16 mouse cellular contexts compared by ENCODE assay signal in genomic region chr17:78388101-78388847, GRCm38 (mm10). TPM values are rescaled to one million over a fixed set of nuclear protein-coding genes. Genes with fewer than 3 reads are reported as not detected.
DNase-seq lines count a peak whose midpoint lies in the region; ATAC-seq lines count a peak whose summit lies in the region.
"Had no signal": no experiment of that assay in that cellular context is flagged by ENCODE, and none has a peak within 500 bp of the region (broad histone marks: within the 10 kb centered on the region; RNA-seq: fewer than 3 reads in every experiment).

No protein-coding gene starts in this region.

- H3K36me3 ChIP-seq in kidney, embryonic 14.5 days (ENCODE audit: control insufficient read depth, insufficient read depth, low read length), result no peaks in the 10 kb centered on the region
- H3K36me3 ChIP-seq in intestine, embryonic 14.5 days (ENCODE audit: control insufficient read depth, insufficient read depth, low read length), result no peaks in the 10 kb centered on the region
- peaks cover 2% of the 10 kb centered on the region; the same call in 1 of the 2 replicates for H3K36me3 ChIP-seq in liver, embryonic 11.5 days (ENCODE audit: control insufficient read depth, insufficient read depth, low read length)
- no peaks in the 10 kb centered on the region for H3K36me3 ChIP-seq in stomach, embryonic 15.5 days
- H3K36me3 ChIP-seq in hindbrain, embryonic 11.5 days (ENCODE audit: control insufficient read depth, insufficient read depth, low read length), result no peaks in the 10 kb centered on the region
- H3K36me3 ChIP-seq: embryonic facial prominence, embryonic 13.5 days; hindbrain, embryonic 12.5 days; lung, embryonic 15.5 days had no signal

- H3K9ac ChIP-seq in kidney, embryonic 14.5 days (ENCODE audit: low read depth, low read length), result no peak overlapping the region
- no peak overlapping the region for H3K9ac ChIP-seq in intestine, embryonic 14.5 days (ENCODE audit: low read length)
- no peak overlapping the region for H3K9ac ChIP-seq in liver, embryonic 11.5 days (ENCODE audit: low read depth, low read length)
- H3K9ac ChIP-seq in stomach, embryonic 15.5 days, result no peak overlapping the region
- H3K9ac ChIP-seq in hindbrain, embryonic 11.5 days (ENCODE audit: low read depth, low read length), result no peak overlapping the region
- H3K9ac ChIP-seq: embryonic facial prominence, embryonic 13.5 days; heart, embryonic 13.5 days; hindbrain, embryonic 12.5 days; lung, embryonic 15.5 days had no signal

- WGBS in kidney, embryonic 14.5 days, result 80% methylated on average over 9 of the region's 9 CpGs
- 77% methylated on average over 9 of the region's 9 CpGs for WGBS in intestine, embryonic 14.5 days
- WGBS in liver, embryonic 11.5 days, result 75% methylated on average over 9 of the region's 9 CpGs
- WGBS in stomach, embryonic 15.5 days, result 65% methylated on average over 9 of the region's 9 CpGs
- WGBS in hindbrain, embryonic 11.5 days, result 87% methylated on average over 9 of the region's 9 CpGs

- H3K9me3 ChIP-seq in kidney, embryonic 14.5 days (ENCODE audit: control insufficient read depth, low read length), result no peaks in the 10 kb centered on the region
- H3K9me3 ChIP-seq in intestine, embryonic 14.5 days (ENCODE audit: control insufficient read depth, low read length), result no peaks in the 10 kb centered on the region
- H3K9me3 ChIP-seq in liver, embryonic 11.5 days (ENCODE audit: control insufficient read depth, low read length), result no peaks in the 10 kb centered on the region
- H3K9me3 ChIP-seq in stomach, embryonic 15.5 days, result no peaks in the 10 kb centered on the region
- H3K9me3 ChIP-seq in hindbrain, embryonic 11.5 days (ENCODE audit: control insufficient read depth, low read length), result no peaks in the 10 kb centered on the region
- H3K9me3 ChIP-seq: embryonic facial prominence, embryonic 13.5 days; forebrain, embryonic 10.5 days; heart, embryonic 13.5 days; hindbrain, embryonic 12.5 days; lung, embryonic 15.5 days; megakaryocyte, embryonic 14.5 days had no signal

- H3K27me3 ChIP-seq in kidney, embryonic 14.5 days (ENCODE audit: control insufficient read depth, insufficient read depth, low read length), result no peaks in the 10 kb centered on the region
- H3K27me3 ChIP-seq in intestine, embryonic 14.5 days (replicated peaks; ENCODE audit: control insufficient read depth, insufficient read depth, low read length), result no peaks in the 10 kb centered on the region
- no peaks in the 10 kb centered on the region for H3K27me3 ChIP-seq in liver, embryonic 11.5 days (replicated peaks; ENCODE audit: control insufficient read depth, insufficient read depth, low read length)
- no peaks in the 10 kb centered on the region for H3K27me3 ChIP-seq in stomach, embryonic 15.5 days (replicated peaks)
- H3K27me3 ChIP-seq in hindbrain, embryonic 11.5 days (ENCODE audit: control insufficient read depth, insufficient read depth, low read length), result no peaks in the 10 kb centered on the region
- H3K27me3 ChIP-seq: embryonic facial prominence, embryonic 13.5 days; heart, embryonic 13.5 days; hindbrain, embryonic 12.5 days; lung, embryonic 15.5 days; megakaryocyte, embryonic 14.5 days had no signal

- no peak for ATAC-seq in kidney, embryonic 14.5 days (ENCODE audit: low FRiP score, low TSS enrichment)
- ATAC-seq in intestine, embryonic 14.5 days (replicated peaks; ENCODE audit: low FRiP score, low TSS enrichment, low read depth), result 0 out of 2 replicates have a peak, but pooled peaks have one; percentile 27
- 0 out of 2 replicates have a peak, but pooled peaks have one; percentile 54 for ATAC-seq in liver, embryonic 11.5 days (replicated peaks; ENCODE audit: low FRiP score)
- ATAC-seq in stomach, embryonic 15.5 days (ENCODE audit: insufficient read depth, low FRiP score, low read depth), result peak; percentile 76
- ATAC-seq in hindbrain, embryonic 11.5 days (ENCODE audit: low FRiP score), result no peak
- ATAC-seq: midbrain, embryonic 16.5 days had no signal

- DNase-seq in kidney, adult 9 months, result peak; percentile 62
- peak; percentile 41 for DNase-seq in intestine, embryonic 14.5 days (ENCODE audit: low spot score)
- DNase-seq in liver, embryonic 11.5 days (ENCODE audit: low spot score), result no peak
- no peak for DNase-seq in MN1 (ENCODE audit: low spot score)
- no peak for DNase-seq in hindbrain, embryonic 11.5 days (ENCODE audit: low spot score)
- DNase-seq: cerebellum, adult 2 months; gastrocnemius, postnatal 25 days had no signal

- H3K4me3 ChIP-seq in kidney, embryonic 14.5 days (ENCODE audit: low read length), result no peak overlapping the region
- no peak overlapping the region for H3K4me3 ChIP-seq in intestine, embryonic 14.5 days (ENCODE audit: low read depth, low read length)
- no peak overlapping the region for H3K4me3 ChIP-seq in liver, embryonic 11.5 days (ENCODE audit: low read depth, low read length)
- no peak overlapping the region for H3K4me3 ChIP-seq in stomach, embryonic 15.5 days (replicated peaks)
- H3K4me3 ChIP-seq in hindbrain, embryonic 11.5 days (ENCODE audit: low read depth, low read length), result no peak overlapping the region
- H3K4me3 ChIP-seq: embryonic facial prominence, embryonic 13.5 days; forebrain, embryonic 10.5 days; heart, embryonic 13.5 days; hindbrain, embryonic 12.5 days; lung, embryonic 15.5 days; megakaryocyte, embryonic 14.5 days had no signal

- no peak overlapping the region for H3K4me2 ChIP-seq in kidney, embryonic 14.5 days (replicated peaks; ENCODE audit: low read depth, low read length)
- H3K4me2 ChIP-seq in intestine, embryonic 14.5 days (ENCODE audit: low read length), result no peak overlapping the region
- H3K4me2 ChIP-seq in liver, embryonic 11.5 days, result no peak overlapping the region
- H3K4me2 ChIP-seq in stomach, embryonic 15.5 days, result no peak overlapping the region
- H3K4me2 ChIP-seq in hindbrain, embryonic 11.5 days (replicated peaks; ENCODE audit: low read depth, low read length), result no peak overlapping the region
- H3K4me2 ChIP-seq: embryonic facial prominence, embryonic 13.5 days; heart, embryonic 13.5 days; hindbrain, embryonic 12.5 days; lung, embryonic 15.5 days had no signal

- H3K27ac ChIP-seq in kidney, embryonic 14.5 days (ENCODE audit: low read depth, low read length), result no peak overlapping the region
- no peak overlapping the region for H3K27ac ChIP-seq in intestine, embryonic 14.5 days (ENCODE audit: low read depth)
- H3K27ac ChIP-seq in liver, embryonic 11.5 days (ENCODE audit: low read depth, low read length), result no peak overlapping the region
- no peak overlapping the region; the same call in 1 of the 2 replicates for H3K27ac ChIP-seq in stomach, embryonic 15.5 days
- H3K27ac ChIP-seq in hindbrain, embryonic 11.5 days (ENCODE audit: low read depth, low read length), result no peak overlapping the region
- H3K27ac ChIP-seq: embryonic facial prominence, embryonic 13.5 days; forebrain, embryonic 10.5 days; hindbrain, embryonic 12.5 days; lung, embryonic 15.5 days had no signal

- no peaks in the 10 kb centered on the region for H3K4me1 ChIP-seq in kidney, embryonic 14.5 days (ENCODE audit: control insufficient read depth, insufficient read depth, low read length)
- H3K4me1 ChIP-seq in intestine, embryonic 14.5 days (replicated peaks; ENCODE audit: control insufficient read depth, insufficient read depth, low read length), result 0 out of 2 replicates have a peak, but pooled peaks cover 3% of the 10 kb centered on the region
- no peaks in the 10 kb centered on the region for H3K4me1 ChIP-seq in liver, embryonic 11.5 days (replicated peaks; ENCODE audit: control insufficient read depth, insufficient read depth, low read length)
- H3K4me1 ChIP-seq in stomach, embryonic 15.5 days, result no peaks in the 10 kb centered on the region
- no peaks in the 10 kb centered on the region for H3K4me1 ChIP-seq in hindbrain, embryonic 11.5 days (replicated peaks; ENCODE audit: control insufficient read depth, insufficient read depth, low read length)
- H3K4me1 ChIP-seq: embryonic facial prominence, embryonic 13.5 days; forebrain, embryonic 10.5 days; hindbrain, embryonic 12.5 days had no signal

RNA-seq across cellular contexts. Expression of gene Fez2, which starts 29.7 kb away (rescaled TPM):
- 30.8 and 42.0 TPM in 2 replicates for polyA plus RNA-seq in kidney, embryonic 14.5 days (2014; fragmentation: Nextera tagmentation; extraction: Ambion mirVana)
- 43.7 and 49.6 TPM in 2 replicates for polyA plus RNA-seq in intestine, embryonic 14.5 days (2014; fragmentation: Nextera tagmentation; extraction: Ambion mirVana)
- polyA plus RNA-seq in liver, embryonic 11.5 days (2014; fragmentation: Nextera tagmentation; extraction: Ambion mirVana), result 30.9 and 33.3 TPM in 2 replicates
- 37.7 and 39.6 TPM in 2 replicates for polyA plus RNA-seq in stomach, embryonic 15.5 days (2015; fragmentation: Nextera tagmentation; extraction: Ambion mirVana)
- 52.4 and 56.1 TPM in 2 replicates for polyA plus RNA-seq in hindbrain, embryonic 11.5 days (2014; fragmentation: Nextera tagmentation; extraction: Ambion mirVana)

Comparison
In these comparisons a context has a peak if more than half of its experiments do, and no peak if none do; other contexts are left out.
1. DNase-seq: peak in kidney, adult 9 months (single experiment) and intestine, embryonic 14.5 days (single experiment); none in liver, embryonic 11.5 days (single experiment), MN1 (single experiment) and hindbrain, embryonic 11.5 days (single experiment).
2. ATAC-seq: peak in intestine, embryonic 14.5 days (single experiment), liver, embryonic 11.5 days (single experiment) and stomach, embryonic 15.5 days (single experiment); none in kidney, embryonic 14.5 days (single experiment) and hindbrain, embryonic 11.5 days (single experiment).